Mouse (Mus musculus) layer of hippocampus, adult 9-10 months (tissue): ENCODE data around the gene Arhgef12.
A peak's percentile ranks its signal among the peaks of the same experiment; 100 is the strongest.

Source experiments
- DNase-seq: peaks from one replicate; pipeline ENCODE4 v3.0.0; 2022; ENCODE audit warnings: low spot score

Gene Arhgef12

DNA sequence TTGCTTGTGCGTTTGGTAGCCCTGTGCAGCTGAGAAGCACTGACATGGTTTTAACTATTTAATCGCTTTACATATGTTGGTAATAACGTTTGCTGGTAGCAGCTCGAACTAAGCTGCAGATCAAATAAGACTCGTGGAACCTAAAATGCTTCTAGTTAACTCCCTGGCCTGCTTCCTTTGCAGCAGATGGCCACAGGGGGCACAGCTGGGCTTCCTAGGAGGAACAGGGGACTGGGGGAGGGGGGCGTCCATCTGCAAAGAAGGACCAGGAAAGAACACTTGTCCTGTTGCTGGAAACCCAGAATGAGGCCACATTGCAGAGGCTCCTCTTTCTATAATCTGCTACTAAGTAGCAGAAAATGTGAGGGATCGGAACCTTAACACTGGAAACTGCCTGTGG, 186.8 kb downstream of the Arhgef12 start:
- DNase-seq: no peak

DNA sequence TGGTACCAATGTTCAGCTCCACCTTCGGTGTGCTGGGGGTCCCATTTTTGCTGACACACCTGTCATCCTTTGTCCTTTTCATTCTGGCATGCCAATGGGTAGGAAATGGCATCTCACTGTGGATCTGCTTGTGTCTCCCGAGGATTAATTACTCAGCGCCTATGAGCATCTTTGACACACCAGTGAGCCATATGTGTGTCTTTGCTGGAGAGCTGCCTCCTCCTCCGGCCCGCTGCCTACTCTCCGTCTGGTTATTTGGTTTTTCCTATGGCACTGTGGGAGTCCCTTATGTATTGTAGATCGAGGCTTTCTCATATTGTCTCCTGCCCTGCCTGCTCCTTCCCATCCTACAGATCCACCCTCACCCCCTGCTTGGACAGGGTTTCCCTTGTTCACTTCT, 189.1 kb downstream of the Arhgef12 start:
- peak; percentile 51 for DNase-seq
